Mouse (Mus musculus) heart, postnatal 0 days (tissue): ENCODE measurements around the gene Bag1.

ENCODE experiments used
- CTCF ChIP-seq: IDR thresholded peaks from 2 replicates; pipeline ENCODE4 v1.5.1; 2016; ENCODE audit warnings: antibody characterized with exemption, control low read depth, low read depth
- EP300 ChIP-seq: IDR thresholded peaks from 2 replicates; pipeline ENCODE4 v1.6.1; 2016; ENCODE audit warnings: antibody characterized with exemption, low read depth

GRCm38 (mm10) chr4:40908261-40908969, 39.7 kb downstream of the Bag1 start:
- TF ChIP-seq CTCF = no peak
- TF ChIP-seq EP300 = no peak
